Mouse (Mus musculus): ENCODE data around the gene Tcf20. TPM values are rescaled to one million over a fixed set of nuclear protein-coding genes. Genes with fewer than 3 reads are reported as not detected.

The Tcf20 gene
- total RNA-seq, 1 experiment, result 143 TPM

GRCm38 (mm10) chr15:82804708-82805639 lies 182.7 kb downstream of the Tcf20 start:
- Histone ChIP-seq H3K27ac (ENCODE audit: insufficient read depth, low read depth, low read length, poor library complexity, severe bottlenecking) (no peak overlapping the region), H3K4me3 (ENCODE audit: insufficient read depth in 1 of 2, low read depth in 1 of 2, low read length in 2 of 2, poor library complexity in 1 of 2, severe bottlenecking in 1 of 2) (no peak overlapping the region), H3K9me3 (ENCODE audit: control insufficient read depth, insufficient read depth, low read depth, low read length) (no peaks in the 10 kb centered on the region), H3K4me1 (ENCODE audit: control insufficient read depth in 2 of 2, insufficient read depth in 2 of 2, low read length in 2 of 2, poor library complexity in 1 of 2) (peaks cover 0 to 7% of the 10 kb centered on the region in 2 experiments; a peak in 2 of 4 replicates), H3K36me3 (ENCODE audit: control insufficient read depth, insufficient read depth, low read length, poor library complexity, severe bottlenecking) (peaks cover 3% of the 10 kb centered on the region; the same call in 1 of the 2 replicates), H3K9ac (ENCODE audit: insufficient read depth, low read depth, low read length, poor library complexity, severe bottlenecking) (no peak overlapping the region)
- in situ Hi-C loops (cut with MboI; ENCODE audit: low sequenced_read_pairs in 2 of 2, unreplicated experiment in 2 of 2), result loop anchor here in 1 of 2 experiments (10.0 kb wide), 1 partner anchor 240 kb away; no protein-coding TSS in a partner anchor
- TF ChIP-seq ZNF384 (IDR thresholded peaks at IDR 0.05; ENCODE audit: low read depth, low read length) (no peak), ZC3H11A (IDR thresholded peaks at IDR 0.05; ENCODE audit: borderline replicate concordance, low read depth, low read length) (peak; percentile 71), HCFC1 (IDR thresholded peaks at IDR 0.05; ENCODE audit: borderline replicate concordance, insufficient read depth, low read length) (no peak)
- DNase-seq (ENCODE audit: low read depth, low spot score), result peak; percentile 59

GRCm38 (mm10) chr15:82795936-82796440 lies 191.7 kb downstream of the Tcf20 start:
- Histone ChIP-seq H3K36me3 (ENCODE audit: control insufficient read depth, insufficient read depth, low read length, poor library complexity, severe bottlenecking) (no peaks in the 10 kb centered on the region), H3K4me1 (ENCODE audit: control insufficient read depth in 2 of 2, insufficient read depth in 2 of 2, low read length in 2 of 2, poor library complexity in 1 of 2) (no peaks in the 10 kb centered on the region), H3K27ac (ENCODE audit: insufficient read depth, low read depth, low read length, poor library complexity, severe bottlenecking) (no peak overlapping the region), H3K9ac (ENCODE audit: insufficient read depth, low read depth, low read length, poor library complexity, severe bottlenecking) (no peak overlapping the region), H3K9me3 (ENCODE audit: control insufficient read depth, insufficient read depth, low read depth, low read length) (no peaks in the 10 kb centered on the region), H3K4me3 (ENCODE audit: insufficient read depth in 1 of 2, low read depth in 1 of 2, low read length in 2 of 2, poor library complexity in 1 of 2, severe bottlenecking in 1 of 2) (no peak overlapping the region)
- DNase-seq (ENCODE audit: low read depth, low spot score), result no peak
- in situ Hi-C loops (cut with MboI; ENCODE audit: low sequenced_read_pairs in 2 of 2, unreplicated experiment in 2 of 2), result no loop called here
- no peak for TF ChIP-seq CHD2 (IDR thresholded peaks at IDR 0.05; ENCODE audit: low read depth, low read length)
- TF ChIP-seq MAFK (IDR thresholded peaks at IDR 0.05; ENCODE audit: insufficient read depth, low read depth, low read length), result no peak
- no peak for TF ChIP-seq HCFC1 (IDR thresholded peaks at IDR 0.05; ENCODE audit: borderline replicate concordance, insufficient read depth, low read length)
- no peak for TF ChIP-seq ZNF384 (IDR thresholded peaks at IDR 0.05; ENCODE audit: low read depth, low read length)
- TF ChIP-seq ZC3H11A (IDR thresholded peaks at IDR 0.05; ENCODE audit: borderline replicate concordance, low read depth, low read length), result no peak

- DNase-seq (ENCODE audit: low read depth, low spot score), result no peak
- H3K9ac ChIP-seq (ENCODE audit: insufficient read depth, low read depth, low read length, poor library complexity, severe bottlenecking), result no peak within 1 kb of the TSS
- no peaks in the 10 kb centered on the region for H3K4me1 ChIP-seq (ENCODE audit: control insufficient read depth in 2 of 2, insufficient read depth in 2 of 2, low read length in 2 of 2, poor library complexity in 1 of 2)
- no peak within 1 kb of the TSS for H3K27ac ChIP-seq (ENCODE audit: insufficient read depth, low read depth, low read length, poor library complexity, severe bottlenecking)
- no peaks in the 10 kb centered on the region for H3K9me3 ChIP-seq (ENCODE audit: control insufficient read depth, insufficient read depth, low read depth, low read length)
- TF ChIP-seq ZNF384 (IDR thresholded peaks at IDR 0.05; ENCODE audit: low read depth, low read length) (no peak), MAFK (IDR thresholded peaks at IDR 0.05; ENCODE audit: insufficient read depth, low read depth, low read length) (no peak), HCFC1 (IDR thresholded peaks at IDR 0.05; ENCODE audit: borderline replicate concordance, insufficient read depth, low read length) (no peak), CHD2 (IDR thresholded peaks at IDR 0.05; ENCODE audit: low read depth, low read length) (no peak), ZC3H11A (IDR thresholded peaks at IDR 0.05; ENCODE audit: borderline replicate concordance, low read depth, low read length) (no peak)
- in situ Hi-C loops (cut with MboI; ENCODE audit: low sequenced_read_pairs in 2 of 2, unreplicated experiment in 2 of 2), result no loop called here
- H3K36me3 ChIP-seq (ENCODE audit: control insufficient read depth, insufficient read depth, low read length, poor library complexity, severe bottlenecking), result no peaks in the 10 kb centered on the region
- no peak within 1 kb of the TSS for H3K4me3 ChIP-seq (ENCODE audit: insufficient read depth in 1 of 2, low read depth in 1 of 2, low read length in 2 of 2, poor library complexity in 1 of 2, severe bottlenecking in 1 of 2)
Observed at GRCm38 (mm10) chr15:82794277-82794676, 193.4 kb downstream of the Tcf20 start, which contains the start of gene Cyp2d26. Gene Cyp2d26 (minus strand): TSS chr15:82794294.

GRCm38 (mm10) chr15:82793868-82794267 lies 193.8 kb downstream of the Tcf20 start:
- no peaks in the 10 kb centered on the region for H3K36me3 ChIP-seq (ENCODE audit: control insufficient read depth, insufficient read depth, low read length, poor library complexity, severe bottlenecking)
- H3K4me1 ChIP-seq (ENCODE audit: control insufficient read depth in 2 of 2, insufficient read depth in 2 of 2, low read length in 2 of 2, poor library complexity in 1 of 2), result no peaks in the 10 kb centered on the region
- in situ Hi-C loops (cut with MboI; ENCODE audit: low sequenced_read_pairs in 2 of 2, unreplicated experiment in 2 of 2), result no loop called here
- no peak for TF ChIP-seq HCFC1 (IDR thresholded peaks at IDR 0.05; ENCODE audit: borderline replicate concordance, insufficient read depth, low read length)
- no peak for TF ChIP-seq CHD2 (IDR thresholded peaks at IDR 0.05; ENCODE audit: low read depth, low read length)
- no peak for TF ChIP-seq ZNF384 (IDR thresholded peaks at IDR 0.05; ENCODE audit: low read depth, low read length)
- TF ChIP-seq ZC3H11A (IDR thresholded peaks at IDR 0.05; ENCODE audit: borderline replicate concordance, low read depth, low read length), result no peak
- TF ChIP-seq MAFK (IDR thresholded peaks at IDR 0.05; ENCODE audit: insufficient read depth, low read depth, low read length), result no peak
- DNase-seq (ENCODE audit: low read depth, low spot score), result no peak
- H3K9me3 ChIP-seq (ENCODE audit: control insufficient read depth, insufficient read depth, low read depth, low read length), result no peaks in the 10 kb centered on the region
- H3K4me3 ChIP-seq (ENCODE audit: insufficient read depth in 1 of 2, low read depth in 1 of 2, low read length in 2 of 2, poor library complexity in 1 of 2, severe bottlenecking in 1 of 2), result no peak overlapping the region
- H3K27ac ChIP-seq (ENCODE audit: insufficient read depth, low read depth, low read length, poor library complexity, severe bottlenecking), result no peak overlapping the region
- H3K9ac ChIP-seq (ENCODE audit: insufficient read depth, low read depth, low read length, poor library complexity, severe bottlenecking), result no peak overlapping the region
